Mouse (Mus musculus): ENCODE measurements at regions not wholly inside any gene's neighbourhood (a gene's known extent, or its start where the extent isn't known, plus 50 kb on each side); places are given as distances from the start of the nearest gene placed in this dataset.

DNA sequence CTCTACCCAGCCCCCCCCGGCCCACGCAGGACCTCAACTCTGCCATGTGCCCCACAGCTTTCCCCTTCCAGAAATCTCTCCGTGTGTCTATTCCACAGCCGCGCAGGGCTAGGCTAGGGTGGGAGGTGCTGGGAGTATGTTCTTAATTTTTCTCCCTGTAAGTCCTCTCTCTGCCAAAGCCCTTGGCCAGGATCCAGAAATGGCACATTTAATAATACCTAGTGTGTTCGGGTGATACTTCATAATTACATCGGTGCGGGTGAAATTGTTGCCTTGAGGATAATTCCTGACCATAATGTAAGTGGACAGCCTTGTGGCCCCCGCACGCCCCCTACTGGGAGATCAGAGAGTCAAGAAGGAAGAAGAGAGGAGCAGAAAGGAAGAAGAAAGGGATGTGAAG is 1093.5 kb downstream of the Mrps31 start:
- DNase-seq: peak; percentile 92

- peak; percentile 85 for DNase-seq
Observed at GRCm38 (mm10) chr8:23505216-23505615, 1094.1 kb downstream of the Mrps31 start.

GRCm38 (mm10) chr8:23505966-23506365 is 1094.8 kb downstream of the Mrps31 start:
- DNase-seq: peak; percentile 74

- DNase-seq: peak; percentile 87
Observed at GRCm38 (mm10) chr8:23507661-23508060, 1096.5 kb downstream of the Mrps31 start.

DNA sequence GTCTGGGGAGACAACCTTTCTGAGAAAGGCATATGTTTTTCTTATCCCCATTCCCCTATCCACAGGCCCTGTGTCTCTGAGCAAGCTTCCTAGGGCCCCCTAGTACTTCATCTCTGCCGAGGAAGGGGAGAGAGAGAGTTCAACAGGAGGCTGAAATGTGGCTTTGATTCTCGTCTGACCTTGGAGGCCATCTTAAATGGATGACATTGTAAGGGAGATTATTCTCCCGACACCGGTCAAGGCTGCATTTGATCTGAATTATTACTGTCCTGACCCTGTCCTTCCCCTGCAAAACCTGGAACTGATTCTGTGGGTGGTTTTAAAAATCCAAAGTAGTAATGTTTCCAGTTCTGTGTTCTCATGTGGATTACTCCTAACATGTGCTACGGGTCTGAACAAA is 1098.9 kb downstream of the Mrps31 start:
- DNase-seq: no peak

GRCm38 (mm10) chr8:23510561-23510960 is 1099.4 kb downstream of the Mrps31 start:
- DNase-seq: peak; percentile 92

GRCm38 (mm10) chr8:23511264-23511663 is 1100.1 kb downstream of the Mrps31 start:
- DNase-seq: peak; percentile 96

- DNase-seq: peak; percentile 94
Observed at GRCm38 (mm10) chr8:23511792-23512191, 1100.6 kb downstream of the Mrps31 start.

- DNase-seq: peak; percentile 55
Observed at GRCm38 (mm10) chr8:23516469-23516868, 1105.3 kb downstream of the Mrps31 start.

GRCm38 (mm10) chr8:23531551-23532142 is 1120.5 kb downstream of the Mrps31 start:
- DNase-seq: peak; percentile 83

- no peak for DNase-seq
Observed at GRCm38 (mm10) chr8:23537681-23538359, 1126.7 kb downstream of the Mrps31 start.

DNA sequence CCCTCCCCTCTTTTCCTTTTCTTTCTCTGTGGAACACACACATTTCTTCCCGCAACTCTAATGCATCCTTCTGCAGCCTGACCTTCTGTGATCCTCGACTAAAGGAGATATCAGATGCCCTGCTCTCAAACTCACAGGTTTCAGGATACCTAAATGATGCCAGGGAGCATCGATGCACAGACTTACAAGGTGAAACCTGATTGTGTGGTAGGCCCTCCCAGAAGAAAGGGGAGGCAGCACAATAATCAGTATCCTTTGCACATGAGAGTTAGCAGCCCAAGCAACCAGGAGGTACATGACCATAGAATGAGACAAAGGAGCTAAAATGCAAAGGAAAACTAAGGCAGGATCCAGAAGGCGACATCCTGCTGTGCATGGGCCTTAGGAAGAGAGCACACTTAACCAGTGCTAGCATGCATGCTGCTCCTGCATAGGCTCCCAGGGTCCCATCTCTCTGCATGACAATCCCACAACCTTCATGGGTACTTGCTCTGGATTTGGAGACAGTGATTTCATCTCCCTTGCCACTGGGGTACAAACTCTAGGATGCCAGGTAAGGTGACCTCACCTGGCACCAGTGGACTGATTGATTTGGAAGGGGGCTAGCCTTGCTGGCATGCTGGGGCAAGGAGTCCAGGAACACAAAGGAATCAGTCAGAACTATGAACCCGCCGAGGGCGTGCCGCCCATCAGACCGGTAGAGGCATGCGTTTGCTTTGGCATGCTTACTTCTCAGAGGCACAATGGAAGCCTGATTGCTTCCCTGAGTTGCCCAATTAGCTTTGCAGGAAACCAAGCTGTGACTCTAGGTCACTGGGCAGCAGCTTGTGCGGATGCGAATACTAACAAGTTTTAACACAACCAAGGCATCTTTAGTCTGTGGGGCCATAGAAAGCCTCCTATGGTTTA is 1142.7 kb downstream of the Mrps31 start:
- DNase-seq: peak; percentile 87

DNA sequence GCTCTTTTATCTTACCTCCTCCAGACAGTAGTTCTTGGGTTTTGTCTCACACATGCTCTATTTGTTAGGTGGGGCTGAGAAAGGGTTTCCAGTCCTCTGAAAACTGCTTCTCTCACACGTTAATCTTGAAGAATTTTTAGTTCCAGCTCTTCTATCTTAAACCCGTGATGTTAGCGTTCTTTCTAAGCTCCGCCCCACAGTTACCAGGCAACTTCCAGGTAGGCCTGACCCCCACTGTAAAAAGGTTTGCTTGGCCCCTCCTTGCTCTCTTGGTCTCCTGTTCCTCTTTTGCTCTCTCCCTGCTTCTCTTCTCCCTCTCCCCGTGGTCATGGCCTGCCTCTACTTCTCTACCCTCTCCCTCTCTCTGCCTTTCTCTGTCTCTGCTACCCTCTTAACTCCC is 1149.7 kb downstream of the Mrps31 start:
- DNase-seq: peak; percentile 66

- DNase-seq: peak; percentile 55
Observed at GRCm38 (mm10) chr8:23561683-23562385, 1150.7 kb downstream of the Mrps31 start.

DNA sequence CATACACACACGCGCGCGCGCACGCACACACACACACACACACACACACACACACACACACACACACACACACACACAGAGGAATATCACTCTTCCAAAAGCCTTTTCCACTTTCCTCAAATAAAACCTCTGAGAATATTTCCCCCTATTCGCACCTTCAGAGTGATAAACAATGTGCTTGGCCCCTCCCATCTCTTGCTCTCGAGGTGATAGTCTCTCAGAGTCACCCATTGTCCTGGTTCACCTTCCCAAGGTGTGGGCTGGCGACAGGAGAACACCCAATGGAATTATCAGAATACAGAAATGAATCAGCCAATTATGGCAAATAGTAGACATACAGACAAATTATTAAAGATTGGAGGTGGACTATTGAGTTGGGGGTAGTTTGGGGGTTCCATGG is 1151.3 kb downstream of the Mrps31 start:
- peak; percentile 10 for DNase-seq

- DNase-seq: peak; percentile 53
Observed at GRCm38 (mm10) chr8:23563065-23564020, 1152.2 kb downstream of the Mrps31 start.

- DNase-seq: peak; percentile 27
Observed at GRCm38 (mm10) chr8:23567906-23568305, 1156.7 kb downstream of the Mrps31 start.

GRCm38 (mm10) chr8:23571338-23571737 is 1154.3 kb downstream of the Adam3 start:
- DNase-seq: peak; percentile 41

DNA sequence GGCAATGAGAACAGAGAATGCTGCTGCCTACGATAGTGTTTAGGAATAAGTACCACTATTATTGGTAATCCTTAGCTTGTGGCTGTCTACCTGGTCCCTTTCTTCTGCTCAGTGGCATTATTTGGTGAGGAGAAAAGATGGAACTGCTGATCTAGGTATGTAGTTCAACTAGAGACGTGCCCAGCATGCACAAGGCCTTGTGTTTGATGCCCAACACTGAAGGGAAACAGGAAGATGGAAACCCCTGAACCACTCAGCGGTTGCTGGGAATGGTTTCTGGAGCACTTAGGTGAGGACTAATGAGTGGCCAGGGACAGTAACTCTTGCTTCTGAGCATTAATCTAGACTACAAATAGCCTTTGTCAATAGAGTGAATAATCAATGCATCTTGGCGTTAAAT is 1145.5 kb downstream of the Adam3 start:
- peak; percentile 57 for DNase-seq

- peak; percentile 68 for DNase-seq
Observed at GRCm38 (mm10) chr8:23580701-23581100, 1145.0 kb downstream of the Adam3 start.

Data from heart, adult 11 months (tissue).